Mouse (Mus musculus) liver, embryonic 11.5 days (tissue): ENCODE measurements at regions not wholly inside any gene's neighbourhood (a gene's known extent, or its start where the extent isn't known, plus 50 kb on each side); places are given as distances from the start of the nearest gene placed in this dataset.
A peak's percentile ranks its signal among the peaks of the same experiment; 100 is the strongest.
"Not testable (repeated sequence)": the region's sequence is repeated elsewhere in the genome, so short reads cannot be mapped to it uniquely, and the experiment has no call there.

Experiments used
- ATAC-seq: fragments of 200-750 bp; cut with Nextera tagmentation; replicated peaks from 2 replicates; pipeline ENCODE4 v1.8.0; 2017; ENCODE audit warnings: moderate number of reproducible peaks, mild to moderate bottlenecking, moderate TSS enrichment, moderate library complexity; ENCODE audit not compliant: low FRiP score
- DNase-seq: peaks from one replicate; pipeline ENCODE4 v3.0.0-alpha.2; 2017; ENCODE audit warnings: low spot score
- H3K27ac ChIP-seq: fragments of 300-500 bp; sonication (generic); 2 replicates; pipeline ENCODE4 v1.5.1; 2014; ENCODE audit warnings: mild to moderate bottlenecking, low read depth, low read length, control low read depth
- H3K27me3 ChIP-seq: fragments of 300-500 bp; sonication (generic); replicated peaks from 2 replicates; pipeline ENCODE4 v1.6.1; 2014; ENCODE audit warnings: low read length, mixed read lengths; ENCODE audit not compliant: control insufficient read depth, insufficient read depth
- H3K36me3 ChIP-seq: fragments of 300-500 bp; sonication (generic); 2 replicates; pipeline ENCODE4 v1.6.1; 2014; ENCODE audit warnings: mild to moderate bottlenecking, low read length, moderate library complexity, mixed read lengths; ENCODE audit not compliant: control insufficient read depth, insufficient read depth
- H3K4me1 ChIP-seq: fragments of 300-500 bp; sonication (generic); replicated peaks from 2 replicates; pipeline ENCODE4 v1.6.1; 2014; ENCODE audit warnings: low read length, mixed read lengths; ENCODE audit not compliant: control insufficient read depth, insufficient read depth
- H3K4me2 ChIP-seq: fragments of 300-500 bp; sonication (generic); 2 replicates; pipeline ENCODE4 v1.6.1; 2014; ENCODE audit warnings: mild to moderate bottlenecking, control low read depth, moderate library complexity
- H3K4me3 ChIP-seq: fragments of 300-500 bp; sonication (generic); 2 replicates; pipeline ENCODE4 v1.5.1; 2014; ENCODE audit warnings: low read depth, low read length, control low read depth
- H3K9ac ChIP-seq: fragments of 300-500 bp; sonication (generic); 2 replicates; pipeline ENCODE4 v1.6.1; 2014; ENCODE audit warnings: low read depth, low read length, control low read depth
- H3K9me3 ChIP-seq: fragments of 300-500 bp; sonication (generic); 2 replicates; pipeline ENCODE4 v1.6.1; 2016; ENCODE audit warnings: low read length, inconsistent platforms, mixed read lengths; ENCODE audit not compliant: control insufficient read depth
- WGBS: fragments of 180-500 bp; shearing (Covaris S2); extraction: QIAGEN DNeasy Blood & Tissue Kit; methylation state at CpG from one replicate; pipeline ENCODE4 v1.1.7; 2014; 5-methylcytosine and 5-hydroxymethylcytosine counted together

DNA sequence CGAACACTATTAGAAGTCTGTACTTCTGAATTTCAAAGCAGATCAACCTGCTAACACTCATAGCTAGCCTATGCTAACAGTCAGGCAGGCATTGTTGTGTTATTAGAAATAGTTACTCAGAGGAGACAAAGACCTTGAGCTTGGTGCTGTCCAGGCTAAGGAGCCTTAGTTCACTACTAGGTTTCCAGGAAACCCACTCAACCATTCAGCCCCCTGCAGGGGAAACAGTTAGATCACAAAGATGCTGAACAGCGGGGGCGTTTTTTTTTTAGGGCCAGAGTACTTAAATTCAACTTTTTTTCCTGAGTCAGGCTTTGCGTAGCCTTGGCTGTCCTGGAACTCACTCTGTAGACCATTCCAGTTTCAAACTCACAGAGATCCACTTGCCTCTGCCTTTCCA lies 130.7 kb downstream of the Gxylt1 start:
- Histone ChIP-seq H3K36me3 (no peaks in the 10 kb centered on the region), H3K4me3 (no peak overlapping the region), H3K4me2 (no peak overlapping the region), H3K9me3 (no peaks in the 10 kb centered on the region), H3K27ac (no peak overlapping the region), H3K9ac (no peak overlapping the region), H3K4me1 (no peaks in the 10 kb centered on the region), H3K27me3 (no peaks in the 10 kb centered on the region)
- DNase-seq (no peak), ATAC-seq (no peak)
- WGBS, result 76% methylated on average over 4 of the region's 4 CpGs

DNA sequence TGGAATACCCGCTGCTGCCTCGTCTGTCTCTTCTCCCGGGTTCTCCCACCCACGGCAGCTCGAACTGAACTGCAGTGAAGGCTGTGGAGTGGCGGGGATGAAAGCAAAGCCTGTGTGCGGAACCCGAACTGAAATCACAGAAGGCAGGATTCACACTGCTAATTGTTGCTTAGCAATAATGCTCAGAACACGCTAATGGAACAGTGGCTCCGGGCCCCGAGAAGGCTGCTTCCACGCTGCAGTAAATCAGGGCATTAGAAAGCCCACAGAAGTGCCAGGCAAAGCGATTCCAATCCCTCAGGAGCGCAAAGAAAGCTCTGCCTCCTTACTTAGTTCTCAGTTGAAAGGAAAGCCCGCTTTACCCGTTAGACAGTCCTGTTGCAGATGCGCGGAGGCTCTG lies 141.6 kb downstream of the Gxylt1 start:
- no peak overlapping the region for H3K27ac ChIP-seq
- H3K4me3 ChIP-seq, result no peak overlapping the region
- no peaks in the 10 kb centered on the region for H3K4me1 ChIP-seq
- no peaks in the 10 kb centered on the region for H3K36me3 ChIP-seq
- H3K9me3 ChIP-seq, result no peaks in the 10 kb centered on the region
- H3K4me2 ChIP-seq, result no peak overlapping the region
- WGBS, result 79% methylated on average over 18 of the region's 18 CpGs
- H3K9ac ChIP-seq, result no peak overlapping the region
- H3K27me3 ChIP-seq, result no peaks in the 10 kb centered on the region
- DNase-seq (no peak), ATAC-seq (no peak)

DNA sequence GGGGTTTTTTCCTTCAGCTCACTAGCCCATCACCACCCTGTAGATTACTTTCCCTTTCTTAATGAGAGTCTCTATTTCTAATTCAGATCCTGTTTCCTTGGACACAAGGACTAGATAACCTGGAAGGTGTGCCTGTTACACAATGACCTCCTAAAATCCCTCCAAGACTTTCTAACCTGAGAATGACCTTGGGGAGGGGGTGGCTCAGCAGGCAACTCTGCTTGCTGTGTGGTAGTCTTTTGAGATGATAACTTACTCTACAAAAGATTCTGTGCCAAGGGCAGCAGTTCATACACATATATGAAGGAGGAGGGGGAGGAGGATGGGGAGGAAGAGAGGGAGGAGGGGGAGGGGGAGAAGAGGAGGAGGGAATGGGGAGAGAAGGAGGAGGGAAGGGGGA lies 143.9 kb downstream of the Gxylt1 start:
- no peaks in the 10 kb centered on the region for H3K27me3 ChIP-seq
- ATAC-seq (no peak), DNase-seq (no peak)
- no peak overlapping the region for H3K4me3 ChIP-seq
- H3K4me1 ChIP-seq, result no peaks in the 10 kb centered on the region
- H3K9me3 ChIP-seq, result no peaks in the 10 kb centered on the region
- no peak overlapping the region for H3K4me2 ChIP-seq
- no peaks in the 10 kb centered on the region for H3K36me3 ChIP-seq
- H3K27ac ChIP-seq, result no peak overlapping the region
- H3K9ac ChIP-seq, result no peak overlapping the region

DNA sequence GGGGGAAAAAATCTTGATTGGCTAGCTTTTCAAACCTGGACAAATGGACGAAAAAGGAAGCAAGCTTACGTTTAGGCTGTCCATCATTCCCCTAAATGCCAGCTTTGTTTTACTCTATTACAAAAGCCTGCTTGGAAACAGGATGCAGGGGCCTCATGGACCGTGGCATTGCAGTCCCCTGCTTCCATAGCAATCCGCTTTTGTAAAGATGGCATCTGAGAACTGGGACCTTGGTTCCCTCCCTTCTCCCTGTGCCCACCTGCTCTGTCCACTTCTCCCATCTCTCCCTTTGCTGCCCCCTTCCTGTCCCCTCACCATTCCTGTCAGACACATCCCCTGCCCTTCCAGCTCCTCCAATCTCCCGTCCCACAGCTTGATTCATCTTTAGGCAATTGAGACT lies 149.7 kb downstream of the Gxylt1 start:
- H3K27ac ChIP-seq, result no peak overlapping the region
- WGBS, result 75% methylated on average over 5 of the region's 5 CpGs
- no peak overlapping the region for H3K4me2 ChIP-seq
- no peak overlapping the region for H3K4me3 ChIP-seq
- DNase-seq (no peak), ATAC-seq (no peak)
- no peaks in the 10 kb centered on the region for H3K27me3 ChIP-seq
- H3K36me3 ChIP-seq, result no peaks in the 10 kb centered on the region
- H3K9me3 ChIP-seq, result no peaks in the 10 kb centered on the region
- H3K4me1 ChIP-seq, result no peaks in the 10 kb centered on the region
- no peak overlapping the region for H3K9ac ChIP-seq

DNA sequence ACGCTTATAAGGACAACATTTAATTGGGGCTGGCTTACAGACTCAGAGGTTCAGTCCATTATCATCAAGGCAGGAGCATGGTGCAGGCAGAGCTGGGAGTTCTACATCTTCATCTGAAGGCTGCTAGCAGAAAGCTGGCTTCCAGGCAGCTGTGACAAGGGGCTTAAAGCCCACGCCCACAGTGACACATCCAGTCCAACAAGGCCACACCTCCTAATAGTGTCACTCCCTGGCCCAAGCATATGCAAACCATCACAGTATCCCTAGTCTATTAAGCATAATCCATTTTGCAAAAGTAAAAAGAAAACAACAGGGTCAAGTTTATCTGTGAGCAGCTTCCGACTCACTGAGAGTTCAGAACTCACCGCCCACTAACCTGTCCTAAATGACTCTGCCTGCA lies 153.8 kb downstream of the Gxylt1 start:
- Histone ChIP-seq H3K4me3 (no peak overlapping the region), H3K27me3 (no peaks in the 10 kb centered on the region), H3K36me3 (no peaks in the 10 kb centered on the region), H3K4me2 (no peak overlapping the region), H3K4me1 (no peaks in the 10 kb centered on the region), H3K27ac (no peak overlapping the region), H3K9ac (no peak overlapping the region), H3K9me3 (no peaks in the 10 kb centered on the region)
- ATAC-seq, result no peak
- no peak for DNase-seq
- 75% methylated on average over 4 of the region's 4 CpGs for WGBS

DNA sequence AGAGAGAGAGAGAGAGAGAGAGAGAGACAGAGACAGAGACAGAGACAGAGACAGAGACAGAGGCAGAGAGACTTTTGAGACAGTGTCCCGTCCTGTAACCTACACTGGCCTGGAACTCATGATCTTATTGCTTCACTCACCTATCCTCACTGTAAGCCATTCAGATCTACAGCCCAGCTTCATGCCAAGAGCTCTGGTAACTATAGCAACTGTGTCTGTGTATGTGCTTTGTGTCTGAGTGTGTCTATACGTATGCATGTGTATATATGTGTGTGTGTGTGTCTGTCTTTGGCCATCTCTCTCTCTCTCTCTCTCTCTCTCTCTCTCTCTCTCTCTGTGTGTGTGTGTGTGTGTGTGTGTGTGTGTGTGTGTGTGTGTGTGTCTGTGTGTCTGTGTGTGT lies 157.2 kb downstream of the Gxylt1 start:
- DNase-seq, H3K36me3 ChIP-seq, H3K4me1 ChIP-seq, H3K4me2 ChIP-seq, H3K27me3 ChIP-seq, H3K9me3 ChIP-seq, H3K27ac ChIP-seq, ATAC-seq, H3K9ac ChIP-seq, H3K4me3 ChIP-seq: not testable (repeated sequence)
- 66% methylated on average over 2 of the region's 2 CpGs for WGBS

DNA sequence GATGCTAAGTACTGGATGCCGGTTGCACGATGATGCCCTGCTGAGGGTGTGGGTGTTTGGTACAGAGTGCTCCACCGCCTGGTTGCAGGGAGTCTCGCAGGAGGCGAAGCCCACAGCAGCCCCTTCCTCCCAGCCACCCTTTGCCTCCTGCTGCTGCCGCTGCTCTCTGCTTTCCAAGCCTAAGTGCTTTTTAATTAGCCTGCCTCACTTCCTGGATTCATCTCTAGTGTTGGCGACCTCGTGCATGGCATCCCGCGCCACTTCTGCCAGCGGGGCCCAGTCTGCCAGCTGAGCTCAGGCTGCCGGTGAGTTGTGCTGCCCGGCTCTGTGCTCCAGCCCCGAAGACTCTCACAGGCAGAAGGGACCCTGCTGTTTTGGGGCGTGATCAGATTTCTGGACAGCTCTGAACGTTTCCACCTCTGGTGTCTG lies 159.3 kb downstream of the Gxylt1 start:
- ATAC-seq, result peak; percentile 35; the same call in 1 of the 2 replicates
- Histone ChIP-seq H3K27ac (no peak overlapping the region), H3K36me3 (no peaks in the 10 kb centered on the region), H3K27me3 (no peaks in the 10 kb centered on the region), H3K4me2 (peak overlapping the region; percentile 46), H3K4me1 (no peaks in the 10 kb centered on the region), H3K9me3 (no peaks in the 10 kb centered on the region), H3K9ac (no peak overlapping the region), H3K4me3 (no peak overlapping the region; the same call in 1 of the 2 replicates)
- DNase-seq, result peak; percentile 37
- WGBS, result 7% methylated on average over 16 of the region's 16 CpGs

DNA sequence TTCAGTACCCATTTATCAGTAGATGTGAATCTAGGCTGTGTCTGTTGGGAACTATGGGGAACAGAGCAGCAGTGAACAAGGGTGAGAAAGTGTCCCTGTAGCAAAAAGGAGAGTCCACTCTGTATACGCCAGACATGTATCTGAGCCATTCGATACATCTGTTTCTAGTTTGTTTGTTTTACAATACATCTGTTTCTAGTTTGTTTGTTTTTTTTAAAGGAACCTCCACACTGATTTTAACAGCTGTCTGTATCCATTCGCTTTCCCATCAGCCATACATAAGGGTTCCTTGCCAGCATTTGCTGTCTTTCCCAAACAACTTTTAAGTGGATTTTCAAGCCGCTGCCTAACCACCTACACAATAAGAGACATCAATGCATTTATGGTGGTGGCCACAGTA lies 170.0 kb downstream of the Gxylt1 start:
- no peaks in the 10 kb centered on the region for H3K27me3 ChIP-seq
- no peak overlapping the region for H3K27ac ChIP-seq
- no peak overlapping the region for H3K4me2 ChIP-seq
- ATAC-seq (no peak), DNase-seq (no peak)
- H3K36me3 ChIP-seq, result no peaks in the 10 kb centered on the region
- H3K4me3 ChIP-seq, result no peak overlapping the region
- WGBS, result 84% methylated on average over 4 of the region's 4 CpGs
- no peaks in the 10 kb centered on the region for H3K9me3 ChIP-seq
- no peaks in the 10 kb centered on the region for H3K4me1 ChIP-seq
- H3K9ac ChIP-seq, result no peak overlapping the region

DNA sequence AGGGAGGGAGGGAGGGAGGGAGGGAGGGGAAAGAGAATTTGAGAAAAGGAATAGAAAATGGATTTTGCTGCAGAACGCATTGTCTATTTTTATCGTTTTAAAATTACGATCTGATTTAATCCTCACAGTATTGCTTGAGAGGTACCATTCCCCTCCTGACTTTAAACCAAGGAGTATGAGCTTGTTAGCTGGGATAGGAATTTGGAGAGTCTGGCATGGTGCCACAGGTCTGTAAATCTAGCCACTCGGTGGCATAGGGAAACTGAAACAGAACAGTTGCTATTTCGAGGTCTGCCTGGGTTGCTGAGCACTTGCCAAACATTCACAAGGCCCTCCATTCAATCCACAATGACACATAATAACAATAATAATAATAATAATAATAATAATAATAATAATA lies 171.6 kb downstream of the Gxylt1 start:
- no peak overlapping the region for H3K4me3 ChIP-seq
- no peak overlapping the region for H3K9ac ChIP-seq
- H3K4me2 ChIP-seq, result no peak overlapping the region
- ATAC-seq, result no peak
- no peaks in the 10 kb centered on the region for H3K36me3 ChIP-seq
- no peaks in the 10 kb centered on the region for H3K4me1 ChIP-seq
- DNase-seq, result no peak
- H3K27ac ChIP-seq, result no peak overlapping the region
- H3K9me3 ChIP-seq, result no peaks in the 10 kb centered on the region
- 87% methylated on average over 5 of the region's 5 CpGs for WGBS
- no peaks in the 10 kb centered on the region for H3K27me3 ChIP-seq
